Mouse (Mus musculus) adrenal gland, postnatal 4 days (tissue): ENCODE results near the gene Mrpl19. TPM values are rescaled to one million over a fixed set of nuclear protein-coding genes. Genes with fewer than 3 reads are reported as not detected.

ENCODE experiments used
- DNase-seq, 2 experiments: peaks; one replicate each; pipeline ENCODE4 v3.0.0; 2021 to 2022; ENCODE audit warnings: low spot score in 2 of 2, mixed read lengths in 2 of 2
- long read RNA-seq, 2 experiments: library from polyadenylated mRNA; stranded (forward); transcript quantifications; one replicate each; pipeline ENCODE4 v2.0.0; 2021
- total RNA-seq, 2 experiments: library from RNA; stranded (reverse); gene quantifications; 2 replicates each; pipeline ENCODE4 v1.2.3; 2021

Mrpl19 gene
- total RNA-seq: 10 to 100 TPM; 38.3 to 40.0 TPM
- long read RNA-seq, experiment 1, full-length matches to known transcripts: 17 of 20 reads
- long read RNA-seq, experiment 1, partial matches to known transcripts: 0 of 20 reads
- long read RNA-seq, experiment 1, other reads (novel, unspliced or antisense): 3 of 20 reads
- long read RNA-seq, experiment 2, full-length matches to known transcripts: 34 of 41 reads
- long read RNA-seq, experiment 2, partial matches to known transcripts: 1 of 41 reads
- long read RNA-seq, experiment 2, other reads (novel, unspliced or antisense): 6 of 41 reads

DNA sequence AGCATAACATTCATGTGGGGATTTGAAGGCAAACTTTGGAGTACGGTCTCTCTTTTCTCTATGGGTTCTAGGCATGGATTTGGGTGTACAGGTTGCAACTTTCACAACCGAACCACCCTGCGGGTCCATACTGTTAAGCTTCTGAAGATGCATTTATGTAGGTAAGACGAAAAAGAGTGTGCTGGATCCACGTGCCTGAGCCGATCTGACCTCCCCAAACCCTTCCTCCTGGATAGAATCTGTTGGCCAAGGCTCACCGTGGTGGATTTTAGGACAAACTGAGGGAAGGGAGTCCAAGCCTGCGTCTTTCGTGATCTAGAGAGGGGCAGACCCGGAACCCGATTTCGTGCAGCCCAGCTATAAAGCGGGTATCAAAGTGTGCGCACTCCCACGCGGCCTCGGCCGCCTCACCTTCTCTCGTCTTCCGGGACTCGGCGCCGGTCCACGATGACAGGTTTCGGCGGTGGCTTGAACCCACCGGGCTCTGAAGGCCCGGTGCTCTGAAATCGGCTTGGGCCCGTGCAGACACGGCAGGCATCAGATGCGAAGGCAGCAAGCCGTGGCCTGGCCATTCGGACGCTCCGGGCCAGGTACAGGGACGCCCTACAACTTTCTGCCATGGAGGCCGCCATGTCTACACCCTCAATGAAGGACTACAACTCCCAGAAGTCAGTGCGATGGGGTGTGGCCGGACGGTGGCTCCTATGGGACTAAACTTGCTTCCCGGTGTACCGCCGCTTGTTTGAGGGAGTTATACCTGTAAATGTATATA is at the start of gene Mrpl19:
Gene Mrpl19 (minus strand): TSS at position 663 of the 772 bp plus-strand sequence.
- DNase-seq: peak; percentile 68 to 85

DNA sequence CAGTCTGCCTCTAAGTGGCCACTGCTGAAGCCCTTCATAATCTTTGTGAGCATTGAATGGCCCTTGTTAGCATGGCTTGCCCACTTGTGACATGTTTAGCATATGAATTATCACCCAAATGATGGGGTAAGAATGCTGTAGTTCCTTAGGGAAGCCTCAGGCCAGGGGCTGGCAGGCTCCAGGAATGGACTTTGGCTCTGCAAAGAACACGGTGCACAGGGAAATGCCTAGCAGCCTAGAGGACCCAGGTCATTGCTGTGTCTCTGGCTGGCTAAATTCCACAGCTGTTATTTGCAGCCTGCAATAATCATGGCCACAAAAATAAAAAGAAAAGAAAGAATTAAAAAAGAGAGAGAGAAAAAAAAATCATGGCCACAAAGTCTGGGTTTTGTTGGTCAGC is 46.6 kb upstream of the Mrpl19 start:
- no peak for DNase-seq

DNA sequence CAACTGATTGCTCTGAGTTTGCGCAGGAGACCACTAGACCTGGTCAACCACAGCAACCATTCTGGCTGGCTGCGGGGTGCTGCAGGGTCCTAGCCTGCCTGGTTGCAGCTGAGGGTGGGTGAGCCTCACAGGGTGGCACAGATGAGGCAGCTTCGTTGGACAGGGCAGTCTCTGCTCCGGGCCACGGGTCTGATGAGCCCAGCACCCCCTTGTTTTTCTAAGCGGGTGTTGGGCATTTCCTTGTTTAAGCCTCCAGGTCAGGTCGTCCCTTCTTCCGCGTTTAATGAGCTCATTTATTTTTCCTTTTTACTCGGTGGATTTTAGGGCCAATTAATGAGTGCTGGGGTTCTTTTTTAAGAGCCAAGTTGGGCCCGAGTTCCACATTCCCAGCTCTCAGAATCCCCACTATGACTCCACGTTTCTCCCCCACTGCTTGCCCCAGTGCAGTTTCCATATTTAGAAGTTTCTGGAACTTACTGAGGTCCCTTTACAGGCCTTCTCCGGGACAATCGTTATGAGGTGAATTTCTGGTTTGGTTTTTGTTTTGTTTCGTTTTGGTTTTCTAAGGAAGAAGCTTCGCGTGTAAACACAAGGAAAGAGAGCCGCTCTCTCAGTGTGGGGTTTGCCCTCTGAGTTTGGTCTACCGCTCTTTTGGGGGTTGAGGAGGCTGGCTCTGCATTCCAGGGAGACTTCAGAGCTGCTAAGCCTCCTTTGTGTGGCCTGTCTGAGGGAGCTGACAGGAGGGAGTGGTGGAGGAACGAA is 24.5 kb upstream of the Mrpl19 start:
- DNase-seq: no peak

DNA sequence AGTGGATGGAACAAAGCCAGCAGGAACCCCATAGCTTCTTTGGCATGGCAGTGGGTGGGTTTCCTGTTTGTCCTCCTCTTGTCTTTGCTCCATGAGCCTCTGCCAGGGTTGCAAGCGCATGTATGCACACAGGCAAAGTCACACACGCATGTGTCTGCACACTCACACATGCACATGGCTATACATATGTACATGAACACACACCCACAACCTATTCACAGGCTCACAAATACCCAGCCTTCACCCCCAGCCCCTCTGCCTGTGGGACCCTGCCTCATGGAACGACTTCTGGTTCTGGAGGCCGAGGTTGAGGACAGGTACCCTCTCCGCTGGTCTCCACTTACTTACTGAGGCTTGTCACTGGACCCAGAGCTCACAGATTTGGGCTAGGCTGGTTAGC is 22.6 kb upstream of the Mrpl19 start:
- no peak for DNase-seq

DNA sequence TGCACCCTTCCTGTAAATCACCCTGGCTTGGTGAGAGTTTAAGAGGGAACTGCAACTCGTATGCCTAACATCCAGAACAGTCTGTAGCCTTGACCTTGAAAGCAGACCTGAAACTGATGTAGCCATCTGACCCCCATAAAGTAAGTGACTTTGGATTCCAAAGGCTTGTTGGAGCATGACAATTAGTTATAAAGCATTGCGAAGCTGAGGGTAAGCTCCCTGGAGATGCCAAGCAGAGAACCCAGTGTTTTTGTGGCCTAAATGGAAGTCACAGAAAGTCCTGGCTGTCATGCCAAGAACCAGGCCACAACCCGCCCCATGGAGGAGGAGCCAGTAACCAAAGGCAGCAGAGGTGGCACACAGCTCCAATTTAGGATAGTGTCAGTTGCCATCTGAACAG is 21.8 kb upstream of the Mrpl19 start:
- no peak for DNase-seq

DNA sequence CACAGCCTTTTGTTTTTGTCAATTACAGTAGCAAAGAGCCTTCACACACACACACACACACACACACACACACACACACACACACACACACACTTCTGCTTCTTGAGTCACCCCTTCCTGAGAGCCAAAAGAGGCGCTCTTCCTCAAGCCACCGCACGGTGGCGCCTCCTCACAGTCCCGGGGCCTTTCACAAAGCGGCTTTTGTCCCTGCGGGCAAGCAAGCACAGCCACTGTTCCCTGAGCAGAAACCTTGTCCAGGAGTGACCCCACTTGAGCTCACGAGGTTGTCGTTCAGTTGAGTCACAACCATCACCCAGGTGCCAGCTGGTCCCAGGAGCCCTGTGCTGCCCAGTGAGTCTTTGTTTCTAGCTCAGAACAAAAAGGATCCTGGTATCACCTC is 21.3 kb upstream of the Mrpl19 start:
- DNase-seq: peak; percentile 48 to 74

DNA sequence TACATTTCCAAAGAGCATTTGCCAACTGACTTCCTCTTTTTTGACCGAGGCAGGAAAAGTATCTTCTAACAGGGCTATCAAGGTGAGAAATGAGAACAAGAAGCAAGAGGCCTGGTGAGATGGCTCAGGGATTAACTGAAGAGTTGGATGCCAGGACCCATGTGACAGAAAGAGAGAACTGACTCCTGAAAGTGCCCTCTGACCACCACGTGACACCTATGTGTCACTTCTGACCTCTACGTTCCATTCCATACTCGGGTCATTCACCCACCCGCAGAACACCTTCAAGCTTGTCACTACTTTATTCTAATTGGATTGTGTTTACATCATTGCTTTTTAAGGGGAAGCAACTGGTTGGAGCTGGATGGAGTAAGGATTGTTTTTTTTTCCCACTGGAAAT is 20.8 kb upstream of the Mrpl19 start:
- no peak for DNase-seq

DNA sequence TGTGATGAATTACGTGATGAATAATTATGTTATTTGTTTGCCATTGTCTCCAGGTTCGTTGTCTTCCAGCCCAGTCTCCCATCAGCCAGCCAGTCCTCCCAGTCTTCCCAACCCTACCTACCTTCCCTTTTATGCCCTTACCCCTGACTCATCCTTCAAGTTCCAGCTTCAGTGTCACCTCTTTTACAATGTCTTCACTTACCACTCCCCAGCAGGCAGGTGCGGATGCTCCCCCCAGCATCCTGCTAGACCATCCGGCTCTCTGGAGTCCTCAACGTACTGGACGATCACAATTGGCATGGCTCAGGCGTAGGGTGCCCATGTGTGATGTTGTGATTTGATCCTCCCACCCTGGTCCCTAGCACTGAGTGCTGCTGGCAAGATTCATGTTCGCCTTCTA is 20.4 kb upstream of the Mrpl19 start:
- DNase-seq: no peak

DNA sequence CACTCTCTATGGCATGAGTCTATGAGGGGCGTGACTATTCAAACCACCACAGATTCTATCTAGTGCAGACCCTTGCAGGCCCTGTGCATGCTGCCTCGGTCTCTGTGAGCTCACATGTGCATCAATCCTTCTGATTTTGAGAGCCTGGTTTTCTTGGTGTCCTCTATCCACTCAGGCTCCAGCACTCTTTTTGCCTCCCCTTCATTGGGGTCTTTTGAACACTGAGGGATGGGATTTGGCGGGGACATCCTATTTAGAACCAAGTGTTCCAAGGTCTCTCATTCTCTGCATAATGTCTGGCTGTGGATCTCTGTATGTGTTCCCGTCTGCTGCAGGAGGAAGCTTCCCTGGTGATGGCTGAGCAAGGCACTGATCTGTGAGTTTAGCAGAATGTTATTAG is 13.5 kb upstream of the Mrpl19 start:
- no peak for DNase-seq

DNA sequence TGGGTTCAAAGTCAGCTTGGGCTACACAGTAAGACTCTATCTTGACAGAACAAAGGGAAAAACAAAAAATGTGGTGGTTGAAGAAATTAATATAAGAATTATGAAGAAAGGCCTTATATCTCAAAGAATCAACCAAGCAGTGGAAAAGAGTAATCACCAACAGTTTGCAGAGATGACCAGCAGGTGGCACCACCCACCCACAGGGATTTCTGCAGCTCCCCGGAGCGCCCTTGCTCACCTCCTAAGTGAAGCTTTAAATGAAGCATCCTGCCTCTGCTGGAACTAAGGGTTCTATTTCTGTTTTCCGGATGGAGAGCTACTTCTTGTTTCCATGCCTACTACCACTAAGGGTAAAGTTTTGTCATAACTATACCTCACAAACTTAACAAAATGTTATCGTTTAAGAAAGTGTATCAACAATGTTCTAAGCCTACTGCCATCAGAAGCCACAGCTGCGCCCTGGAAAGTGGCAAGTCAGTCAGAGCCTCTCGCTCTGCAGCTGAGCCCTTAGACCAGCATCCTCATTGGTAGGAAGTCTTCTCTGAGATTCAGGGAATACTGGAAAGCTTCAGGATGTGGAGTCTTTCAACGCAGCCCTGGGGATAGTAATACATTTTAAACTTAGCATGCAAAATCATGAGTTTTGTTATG is 10.3 kb upstream of the Mrpl19 start:
- peak; percentile 40 to 52 for DNase-seq

DNA sequence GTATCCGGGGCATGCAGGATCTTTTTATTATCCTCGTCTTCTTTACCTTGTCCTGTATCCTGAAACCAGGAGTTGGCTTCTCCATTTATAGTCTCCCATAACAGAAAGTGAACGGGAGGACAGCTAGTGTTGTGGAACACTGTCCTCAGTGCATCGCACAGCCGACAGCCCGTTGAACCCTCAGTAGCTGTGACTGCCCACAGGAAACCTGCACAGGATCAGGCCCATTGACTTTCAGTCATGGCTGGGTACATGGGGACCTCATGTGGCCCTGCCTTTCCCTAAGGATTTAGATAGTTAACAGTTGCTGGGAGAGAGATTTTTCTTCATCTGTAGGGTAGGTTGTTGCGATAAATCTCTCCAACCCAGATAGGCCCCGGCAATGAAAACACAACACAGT is 6.8 kb upstream of the Mrpl19 start:
- no peak for DNase-seq

DNA sequence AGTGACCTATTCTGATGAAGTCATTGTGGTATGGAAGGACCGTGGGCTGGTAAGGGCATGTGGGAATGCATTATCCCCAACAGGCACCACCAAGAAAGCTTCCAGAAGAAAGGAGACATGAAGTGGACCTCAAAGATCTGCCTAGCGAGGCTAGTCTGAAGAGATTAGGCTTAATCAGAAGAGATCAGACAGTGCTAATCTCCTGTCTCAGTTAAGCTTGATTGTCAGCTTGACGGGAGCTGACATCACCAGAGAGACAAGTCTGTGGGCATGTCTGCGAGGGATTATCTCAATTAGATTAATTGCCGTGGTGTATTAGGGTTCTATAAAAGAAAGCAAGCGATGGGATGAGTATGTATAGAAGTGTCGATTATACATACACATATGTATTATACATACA is 5.4 kb upstream of the Mrpl19 start:
- no peak for DNase-seq

DNA sequence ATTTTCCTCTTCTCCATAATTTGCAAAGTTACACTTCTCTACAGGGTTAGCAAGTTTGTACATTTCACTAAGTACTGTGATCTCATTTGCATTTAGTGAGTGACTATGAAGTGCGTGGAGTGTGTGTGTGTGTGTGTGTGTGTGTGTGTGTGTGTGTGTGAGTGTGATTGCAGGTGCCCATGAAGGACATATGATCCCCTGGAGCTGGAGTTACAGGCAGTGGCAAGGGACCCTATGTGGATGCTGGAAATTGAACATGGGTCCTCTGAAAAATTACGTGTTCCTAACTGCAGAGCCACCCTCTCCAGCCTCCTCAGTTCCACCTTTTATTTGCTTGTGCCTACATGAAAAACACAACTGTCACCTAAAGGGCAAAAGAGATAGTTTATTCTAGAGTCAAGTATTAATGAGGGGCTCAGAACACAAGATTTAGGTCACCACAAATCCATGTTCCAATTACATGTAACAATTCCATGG is 348 bp upstream of the Mrpl19 start:
- DNase-seq: no peak

DNA sequence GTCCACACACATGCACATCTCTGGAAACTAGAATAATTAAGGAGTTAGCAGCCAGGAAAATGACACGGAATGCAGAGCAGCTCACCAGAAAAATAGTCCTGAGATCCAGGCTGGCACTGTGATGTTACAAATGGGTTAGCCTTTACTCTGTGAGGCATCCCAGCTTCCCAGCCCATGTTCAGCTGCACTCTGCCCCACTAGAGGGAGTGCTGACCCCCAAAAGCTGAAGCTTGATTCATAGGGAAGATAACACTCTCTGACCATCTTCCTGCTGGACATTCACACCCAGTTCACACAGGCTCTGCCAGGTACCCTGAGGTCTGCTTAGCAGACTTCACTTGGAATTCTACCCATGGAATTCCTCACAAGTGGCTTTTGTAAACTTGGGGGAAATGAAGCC is 5.5 kb downstream of the Mrpl19 start:
- DNase-seq: no peak

DNA sequence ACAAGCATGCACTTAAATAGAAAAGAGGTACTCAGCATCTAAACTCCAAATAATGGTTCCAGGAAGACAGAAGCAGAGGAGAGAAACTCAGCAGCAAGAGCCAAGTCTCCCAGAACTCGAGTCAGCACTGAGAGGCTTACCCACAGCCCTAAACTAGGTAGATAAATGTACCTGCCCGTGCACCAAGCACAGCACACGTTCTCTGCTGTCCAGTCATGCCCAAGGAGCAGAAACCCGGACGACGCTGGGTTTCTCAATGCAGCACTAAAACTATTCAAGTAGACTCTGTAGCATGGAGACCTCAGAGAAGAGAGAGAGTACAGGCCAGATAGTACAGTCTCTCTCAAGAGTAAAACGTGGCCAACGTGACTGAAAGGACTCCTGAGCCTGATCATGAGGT is 5.9 kb downstream of the Mrpl19 start:
- DNase-seq: no peak

DNA sequence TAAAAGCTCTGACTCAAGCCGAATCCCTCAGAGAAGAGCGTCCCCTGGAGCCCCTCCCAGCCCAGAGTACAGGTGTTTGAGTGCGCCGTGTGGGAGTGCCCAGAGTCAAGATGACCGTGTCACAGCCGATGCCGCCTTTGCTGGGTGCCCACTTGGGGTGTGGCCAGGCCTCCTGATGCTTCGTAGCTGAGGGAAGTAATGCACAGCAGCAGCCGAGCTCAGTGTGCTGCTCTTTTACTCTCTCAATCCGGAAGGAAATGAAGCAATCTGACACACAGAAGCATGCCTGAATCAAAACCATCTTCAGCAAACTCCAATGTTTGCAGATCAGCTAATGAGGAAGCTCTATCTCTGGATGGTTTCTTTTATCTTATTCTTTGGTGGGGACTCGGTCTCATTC is 7.8 kb downstream of the Mrpl19 start:
- no peak for DNase-seq

DNA sequence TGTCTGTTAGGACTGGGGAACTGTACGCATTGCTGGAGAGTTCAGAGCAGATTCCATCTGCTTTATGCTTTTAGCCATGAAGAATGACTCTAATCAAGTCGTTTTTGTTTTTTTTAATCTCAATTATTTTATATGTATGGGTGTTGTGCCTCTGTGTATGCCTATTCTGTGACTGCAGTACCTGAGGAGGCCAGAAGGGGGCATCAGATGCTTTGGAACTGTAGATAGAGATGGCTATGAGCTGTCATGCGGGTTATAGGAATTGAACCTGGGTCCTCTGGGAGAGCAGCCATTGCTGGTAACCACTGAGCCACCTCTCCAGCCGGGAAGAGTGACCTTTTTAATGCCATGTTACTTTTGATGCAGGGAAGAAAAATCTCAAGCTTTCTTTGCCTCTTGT is 9.4 kb downstream of the Mrpl19 start:
- DNase-seq: no peak

DNA sequence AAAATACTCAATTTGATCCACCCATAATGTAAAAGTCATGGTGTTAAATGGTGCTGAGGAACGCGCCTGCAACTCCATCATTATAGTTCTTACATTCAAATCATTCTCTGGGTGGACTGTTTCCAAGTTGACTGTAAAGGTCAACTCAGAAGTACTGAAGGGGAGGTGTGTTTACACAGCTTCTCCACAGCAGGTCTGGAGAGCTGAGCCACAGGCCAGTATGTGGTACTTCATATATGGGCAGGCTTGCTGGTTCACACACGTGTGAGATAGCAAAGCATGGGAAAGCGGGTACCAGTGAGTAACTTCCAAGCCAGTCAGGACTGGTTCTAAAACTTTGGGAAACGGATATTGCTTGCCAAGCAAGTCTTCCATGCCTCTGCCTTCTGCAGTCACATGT is 10.6 kb downstream of the Mrpl19 start:
- DNase-seq: no peak

DNA sequence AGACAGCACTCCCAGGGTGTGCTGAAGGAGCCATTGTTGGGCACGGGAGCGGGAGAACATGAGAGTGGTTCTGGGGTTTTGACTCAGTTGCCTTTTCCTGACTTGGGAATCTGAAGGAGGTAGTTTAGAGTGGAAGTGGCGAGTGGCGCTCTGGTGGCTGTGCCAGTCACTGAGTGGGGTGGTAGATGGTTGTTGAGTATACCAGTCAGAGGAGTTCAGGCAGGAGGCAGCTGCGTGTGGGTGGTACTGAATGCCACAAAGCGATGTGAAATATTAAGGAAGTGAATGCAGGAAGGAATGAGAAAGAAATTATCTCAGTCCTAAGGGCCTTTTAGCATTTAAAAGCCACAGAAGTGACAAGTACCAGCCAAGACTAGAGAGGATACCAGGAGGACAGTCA is 18.9 kb downstream of the Mrpl19 start:
- DNase-seq: no peak

DNA sequence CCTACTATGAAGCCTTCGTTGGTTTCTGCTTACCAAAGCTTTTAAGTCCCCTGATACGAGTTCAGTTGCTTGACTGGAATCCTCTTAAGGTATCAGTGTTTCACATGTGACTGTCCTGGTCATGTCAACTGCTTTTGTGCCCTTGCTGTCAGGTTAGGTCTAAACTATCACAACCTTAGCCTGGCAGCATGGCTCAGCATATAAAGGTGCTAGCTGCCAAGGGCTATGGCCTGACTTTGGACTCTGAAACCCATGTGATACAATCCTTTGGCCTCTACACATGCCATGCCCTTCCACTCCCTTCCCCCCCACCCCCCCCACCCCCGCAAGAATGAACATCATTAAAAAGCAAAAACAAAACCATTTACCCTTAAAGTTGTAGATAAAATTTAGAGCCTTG is 21.3 kb downstream of the Mrpl19 start:
- DNase-seq: no peak

DNA sequence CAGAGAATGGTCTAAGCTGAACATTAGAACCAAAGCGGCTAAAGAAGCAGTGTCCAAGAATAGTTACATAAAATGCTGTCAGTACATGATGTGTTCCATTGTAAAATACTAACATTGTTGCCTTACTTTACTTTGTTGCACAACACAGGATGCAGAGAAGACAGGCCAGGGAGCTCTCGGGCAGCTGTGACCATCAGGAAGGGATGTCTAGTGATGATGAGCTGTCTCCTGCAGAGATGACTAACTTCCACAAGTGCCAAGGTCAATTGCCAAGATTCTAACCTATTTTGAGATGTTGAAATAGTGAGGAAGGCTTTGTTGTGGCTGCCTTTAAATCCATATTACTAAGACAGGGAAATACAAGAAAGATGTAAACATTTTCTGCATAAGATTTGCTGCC is 22.5 kb downstream of the Mrpl19 start:
- DNase-seq: no peak

DNA sequence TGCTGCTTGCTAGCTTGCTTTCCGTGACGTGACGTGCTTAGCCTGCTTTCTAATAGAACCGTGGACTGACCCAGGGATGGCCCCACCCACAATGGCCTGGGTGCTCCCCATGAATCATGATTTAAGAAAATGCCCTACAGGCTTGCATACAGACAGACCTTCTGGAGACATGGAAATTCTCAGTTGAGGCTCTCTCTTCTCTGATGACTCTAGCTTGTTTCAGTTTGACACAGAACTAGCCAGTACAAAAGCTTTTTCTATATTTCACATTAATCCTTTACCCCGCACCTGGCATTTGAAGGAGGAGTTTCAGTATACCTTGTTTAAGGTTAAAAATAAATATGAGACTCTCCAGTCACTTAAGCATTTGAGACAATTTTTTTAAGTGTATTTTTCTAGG is 24.0 kb downstream of the Mrpl19 start:
- no peak for DNase-seq
